Mouse (Mus musculus): ENCODE results near the gene 4930524N10Rik. TPM values are rescaled to one million over a fixed set of nuclear protein-coding genes. Genes with fewer than 3 reads are reported as not detected.

Gene 4930524N10Rik
- polyA plus RNA-seq (2017; shearing (Covaris generic)): not detected

- ATAC-seq: no peak
Measured at GRCm38 (mm10) chrX:154343292-154343691, at the start of gene 4930524N10Rik. 4930524N10Rik (minus strand) TSS chrX:154343392.

- ATAC-seq: no peak
Measured at GRCm38 (mm10) chrX:154350042-154350441, 6.8 kb upstream of the 4930524N10Rik start.

- ATAC-seq: no peak
Measured at GRCm38 (mm10) chrX:154349302-154350041, 6.3 kb upstream of the 4930524N10Rik start.

- ATAC-seq: no peak
Measured at GRCm38 (mm10) chrX:154347933-154348332, 4.7 kb upstream of the 4930524N10Rik start.

Other genes with a start within 250 kb of the 4930524N10Rik start
- gene Gm15140, start 222.7 kb downstream of the 4930524N10Rik start, polyA plus RNA-seq (2017; shearing (Covaris generic)): not detected
- gene Samt4, start 138.6 kb upstream of the 4930524N10Rik start, polyA plus RNA-seq (2017; shearing (Covaris generic)): not detected
- not detected for gene Samt2, start 236.0 kb upstream of the 4930524N10Rik start, polyA plus RNA-seq (2017; shearing (Covaris generic))

All from activated CD4-positive, CD25-positive, alpha-beta regulatory T cell, adult 4 months (primary cell).